Mouse (Mus musculus) erythroblast, embryonic 14.5 days (primary cell): ENCODE results near the gene Pfdn2.

Source experiments
- GATA1 ChIP-seq: IDR thresholded peaks from 2 replicates; pipeline ENCODE4 v1.6.1; 2012; ENCODE audit warnings: low read length, inconsistent platforms, mixed read lengths
- TAL1 ChIP-seq: IDR thresholded peaks from 3 replicates; pipeline ENCODE4 v1.6.1; 2012; ENCODE audit warnings: low read length, inconsistent platforms, mixed read lengths

GRCm38 (mm10) chr1:171375646-171376097 is 30.2 kb downstream of the Pfdn2 start:
- TF ChIP-seq GATA1 (no peak), TAL1 (no peak)
